Mouse (Mus musculus) heart, embryonic 16.5 days (tissue): ENCODE measurements around the gene Gm20777. TPM values are rescaled to one million over a fixed set of nuclear protein-coding genes. Genes with fewer than 3 reads are reported as not detected.
"Not testable (repeated sequence)": the region's sequence is repeated elsewhere in the genome, so short reads cannot be mapped to it uniquely, and the experiment has no call there.

ENCODE experiments used
- ATAC-seq: fragments of 200-750 bp; cut with Nextera tagmentation; replicated peaks from 2 replicates; pipeline ENCODE4 v1.8.0; 2017; ENCODE audit warnings: moderate number of reproducible peaks; ENCODE audit not compliant: insufficient read depth, low FRiP score; ENCODE audit errors: extremely low read depth
- H3K27ac ChIP-seq: fragments of 300-500 bp; sonication (generic); 2 replicates; pipeline ENCODE4 v1.5.1; 2014; ENCODE audit warnings: mild to moderate bottlenecking, low read length, control low read depth, moderate library complexity
- H3K27me3 ChIP-seq: fragments of 300-500 bp; sonication (generic); 2 replicates; pipeline ENCODE4 v1.6.1; 2014; ENCODE audit warnings: low read length, mixed read lengths; ENCODE audit not compliant: control insufficient read depth, insufficient read depth
- H3K36me3 ChIP-seq: fragments of 300-500 bp; sonication (generic); 2 replicates; pipeline ENCODE4 v1.6.1; 2014; ENCODE audit not compliant: control insufficient read depth, insufficient read depth
- H3K4me1 ChIP-seq: fragments of 300-500 bp; sonication (generic); 2 replicates; pipeline ENCODE4 v1.6.1; 2014; ENCODE audit warnings: low read length, mixed read lengths; ENCODE audit not compliant: control insufficient read depth, insufficient read depth
- H3K4me2 ChIP-seq: fragments of 300-500 bp; sonication (generic); 2 replicates; pipeline ENCODE4 v1.6.1; 2014; ENCODE audit warnings: low read depth, mild to moderate bottlenecking, control low read depth, low read length
- H3K4me3 ChIP-seq: fragments of 300-500 bp; sonication (generic); 2 replicates; pipeline ENCODE4 v1.5.1; 2014; ENCODE audit warnings: mild to moderate bottlenecking, control low read depth, low read length
- H3K9ac ChIP-seq: fragments of 300-500 bp; sonication (generic); 2 replicates; pipeline ENCODE4 v1.6.1; 2014; ENCODE audit warnings: low read length, control low read depth
- H3K9me3 ChIP-seq: fragments of 300-500 bp; sonication (generic); replicated peaks from 2 replicates; pipeline ENCODE4 v1.6.1; 2016; ENCODE audit warnings: low read length; ENCODE audit not compliant: control insufficient read depth
- WGBS: fragments of 180-500 bp; shearing (Covaris S2); extraction: QIAGEN DNeasy Blood & Tissue Kit; methylation state at CpG from one replicate; pipeline ENCODE4 v1.1.7; 2014; 5-methylcytosine and 5-hydroxymethylcytosine counted together
- polyA plus RNA-seq: library from polyadenylated mRNA; unstranded; fragments of >200 nt; fragmentation: Nextera tagmentation; extraction: Ambion mirVana; gene quantifications from 2 replicates; pipeline ENCODE4 v1.2.1, GENCODE M21; 2015

Gm20777 gene
- not detected in 2 replicates for polyA plus RNA-seq

- not testable (repeated sequence) for H3K4me1 ChIP-seq, ATAC-seq, H3K9ac ChIP-seq, H3K27ac ChIP-seq, H3K36me3 ChIP-seq, H3K9me3 ChIP-seq, H3K27me3 ChIP-seq, H3K4me3 ChIP-seq, H3K4me2 ChIP-seq
Measured at GRCm38 (mm10) chrY:10752350-10752749, at the start of gene Gm20777. Gene Gm20777 (minus strand): TSS chrY:10752450.

- ATAC-seq, result not testable (repeated sequence)
- 40% methylated on average over 1 of the region's 5 CpGs for WGBS
Measured at GRCm38 (mm10) chrY:10709551-10709950, 42.7 kb downstream of the Gm20777 start.

GRCm38 (mm10) chrY:10708761-10709160 is 43.5 kb downstream of the Gm20777 start:
- H3K9me3 ChIP-seq, H3K9ac ChIP-seq, H3K4me2 ChIP-seq, H3K27me3 ChIP-seq, H3K27ac ChIP-seq, ATAC-seq, H3K4me3 ChIP-seq, H3K4me1 ChIP-seq, H3K36me3 ChIP-seq: not testable (repeated sequence)
- WGBS, result 88% methylated on average over 26 of the region's 30 CpGs

More at GRCm38 (mm10) chrY:10709551-10709950, 42.7 kb downstream of the Gm20777 start:
- not testable (repeated sequence) for H3K36me3 ChIP-seq, H3K9ac ChIP-seq, H3K4me1 ChIP-seq, H3K9me3 ChIP-seq, H3K4me3 ChIP-seq, H3K27me3 ChIP-seq, H3K27ac ChIP-seq, H3K4me2 ChIP-seq

GRCm38 (mm10) chrY:10708226-10708625 is 44.0 kb downstream of the Gm20777 start:
- not testable (repeated sequence) for H3K4me3 ChIP-seq, H3K9ac ChIP-seq, H3K9me3 ChIP-seq, H3K4me2 ChIP-seq, H3K4me1 ChIP-seq, H3K36me3 ChIP-seq, H3K27me3 ChIP-seq, ATAC-seq, H3K27ac ChIP-seq
- WGBS, result 86% methylated on average over 16 of the region's 16 CpGs

DNA sequence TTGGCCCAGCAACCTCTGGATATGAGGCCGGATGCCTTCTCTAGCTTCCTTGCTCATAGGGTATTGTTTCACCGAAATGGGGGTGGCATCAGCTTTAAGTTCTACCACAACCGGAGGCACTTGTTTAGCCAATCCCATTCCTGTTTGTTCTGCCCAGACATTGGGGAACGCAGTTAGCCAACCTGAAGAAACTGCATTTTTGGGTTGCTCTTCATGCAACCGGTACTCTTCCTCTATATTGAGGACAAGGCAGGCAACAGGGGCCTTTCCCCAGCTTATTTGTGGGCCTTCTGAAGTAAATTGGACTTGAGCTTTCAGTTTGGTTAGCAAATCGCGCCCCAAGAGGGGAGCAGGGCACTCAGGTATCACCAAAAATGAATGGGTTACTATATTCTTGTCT is 45.6 kb downstream of the Gm20777 start:
- not testable (repeated sequence) for H3K4me3 ChIP-seq, H3K4me1 ChIP-seq, H3K4me2 ChIP-seq, H3K27ac ChIP-seq, H3K9ac ChIP-seq, ATAC-seq, H3K9me3 ChIP-seq, H3K27me3 ChIP-seq, H3K36me3 ChIP-seq
- WGBS, result 88% methylated on average over 6 of the region's 7 CpGs

Other genes starting within 250 kb of the Gm20777 start
- gene Gm20737, start 216.4 kb downstream of the Gm20777 start, polyA plus RNA-seq, result not detected in 2 replicates
- gene Gm21775, start 199.0 kb downstream of the Gm20777 start, polyA plus RNA-seq, result not detected in 2 replicates
- not detected in 2 replicates for gene Gm21900, start 136.1 kb downstream of the Gm20777 start, polyA plus RNA-seq